Mouse (Mus musculus): ENCODE results near the gene Hus1b. TPM values are rescaled to one million over a fixed set of nuclear protein-coding genes. Genes with fewer than 3 reads are reported as not detected.

Gene Hus1b
- polyA plus RNA-seq, 1 experiment from 2014 or later, result not detected

DNA sequence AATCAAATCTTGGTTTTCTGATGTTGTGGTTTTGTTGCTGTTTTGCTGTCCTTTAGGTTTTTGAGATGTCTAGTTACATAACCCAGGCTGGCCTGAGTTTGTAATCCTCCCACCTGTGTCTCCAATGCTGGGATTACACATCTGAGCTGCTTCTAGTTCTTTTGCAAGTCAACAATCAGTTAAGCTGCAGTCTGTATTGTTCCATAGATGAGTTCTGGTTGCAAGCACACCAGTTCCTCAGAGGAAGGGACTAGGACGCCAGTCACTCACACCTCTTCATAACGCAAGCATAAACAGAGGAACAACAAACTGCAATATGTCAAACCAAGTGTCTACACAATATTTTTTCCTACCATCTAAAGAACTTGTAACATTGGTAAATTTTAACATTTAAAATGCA is 4.5 kb upstream of the Hus1b start:
- no peaks in the 10 kb centered on the region for H3K27me3 ChIP-seq
- DNase-seq (ENCODE audit: low read depth, low spot score) (no peak), ATAC-seq (no peak)
- no peak for TF ChIP-seq CTCF (IDR thresholded peaks at IDR 0.05)
- ChIA-PET CTCF (interaction anchor here (2.0 to 2.3 kb wide), 2 partner anchors 12 to 16 kb away, joined by 5 to 7 read pairs; no protein-coding TSS in a partner anchor), POLR2A (interaction anchor here (1.7 kb wide), 1 partner anchor 8 kb away, joined by 5 read pairs; no protein-coding TSS in a partner anchor)
- in situ Hi-C loops (cut with MboI; ENCODE audit: low pct_unique_long_range_greater_than_20kb), result no loop called here

DNA sequence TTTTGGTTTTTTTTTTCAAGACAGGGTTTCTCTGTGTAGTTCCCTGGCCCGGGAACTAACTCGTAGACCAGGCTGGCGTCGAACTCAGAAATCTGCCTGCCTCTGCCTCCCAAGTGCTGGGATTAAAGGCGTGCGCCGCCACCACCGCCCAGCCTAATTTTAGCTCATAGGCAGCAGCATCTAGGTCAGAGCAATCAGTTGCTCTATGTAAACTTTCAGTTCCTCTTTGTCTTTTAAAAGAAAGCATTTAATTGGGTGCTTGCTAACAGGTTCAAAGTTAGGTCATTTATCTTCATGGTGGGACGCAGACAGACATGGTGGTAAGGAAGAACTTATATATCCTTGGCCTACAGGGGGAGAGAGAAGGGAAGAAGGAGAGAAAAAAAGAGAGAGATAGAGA is 1.6 kb upstream of the Hus1b start:
- POLR2A ChIA-PET, result no interaction called here
- TF ChIP-seq CTCF (IDR thresholded peaks at IDR 0.05), result no peak
- no peaks in the 10 kb centered on the region for H3K27me3 ChIP-seq
- CTCF ChIA-PET, result interaction anchor here (1.2 to 1.4 kb wide), 2 partner anchors 11 to 17 kb away, joined by 3 read pairs; no protein-coding TSS in a partner anchor
- in situ Hi-C loops (cut with MboI; ENCODE audit: low pct_unique_long_range_greater_than_20kb), result no loop called here
- no peak for ATAC-seq
- DNase-seq (ENCODE audit: low read depth, low spot score), result no peak

DNA sequence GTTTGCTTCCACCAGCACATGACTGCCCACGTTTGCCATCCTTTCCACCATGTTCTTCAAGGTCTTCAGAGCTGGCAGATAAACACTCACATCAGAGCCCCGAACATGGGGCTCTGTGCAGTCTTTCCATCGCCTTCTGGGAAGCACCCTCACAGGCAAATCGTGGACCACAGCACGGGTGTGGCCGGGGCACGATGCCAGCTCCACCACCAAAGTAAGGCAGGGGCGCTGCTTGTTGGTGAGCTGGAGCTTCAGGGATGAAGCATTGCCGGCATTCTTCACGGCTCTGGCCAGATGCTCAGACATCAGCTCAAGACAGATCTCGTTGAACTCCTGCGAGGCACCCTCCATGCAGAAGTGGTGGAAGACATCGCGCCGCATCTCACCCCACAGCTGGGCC is 430 bp downstream of the Hus1b start:
- POLR2A ChIA-PET, result no interaction called here
- TF ChIP-seq CTCF (IDR thresholded peaks at IDR 0.05), result no peak
- no peak for ATAC-seq
- CTCF ChIA-PET, result no interaction called here
- no peak for DNase-seq (ENCODE audit: low read depth, low spot score)
- in situ Hi-C loops (cut with MboI; ENCODE audit: low pct_unique_long_range_greater_than_20kb), result no loop called here
- H3K27me3 ChIP-seq, result no peaks in the 10 kb centered on the region

DNA sequence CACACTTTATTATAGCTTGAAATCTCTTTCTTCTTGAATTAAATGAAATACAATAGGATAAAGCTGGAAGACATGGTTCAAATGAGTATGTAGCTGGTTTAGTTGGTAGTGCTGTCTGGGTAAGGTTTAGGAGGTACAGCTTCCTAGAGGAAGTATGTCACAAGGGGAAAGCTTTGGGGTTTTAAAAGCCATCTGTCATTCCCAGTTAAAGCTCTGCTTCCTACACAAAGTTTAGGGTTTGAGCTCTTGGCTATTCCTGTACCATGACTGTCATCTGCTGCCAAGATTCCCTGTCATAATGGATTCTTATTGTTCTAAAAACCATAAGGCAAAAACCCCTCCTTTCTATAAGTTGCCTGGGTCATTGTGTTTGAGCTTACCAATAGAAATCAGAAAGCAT is 1.8 kb downstream of the Hus1b start:
- DNase-seq (ENCODE audit: low read depth, low spot score), result no peak
- no peak for TF ChIP-seq CTCF (IDR thresholded peaks at IDR 0.05)
- no peaks in the 10 kb centered on the region for H3K27me3 ChIP-seq
- ATAC-seq, result no peak
- ChIA-PET CTCF (interaction anchor here (0.7 to 1.3 kb wide), 2 partner anchors 15 to 36 kb away, joined by 3 read pairs; no protein-coding TSS in a partner anchor), POLR2A (no interaction called here)
- in situ Hi-C loops (cut with MboI; ENCODE audit: low pct_unique_long_range_greater_than_20kb), result no loop called here

DNA sequence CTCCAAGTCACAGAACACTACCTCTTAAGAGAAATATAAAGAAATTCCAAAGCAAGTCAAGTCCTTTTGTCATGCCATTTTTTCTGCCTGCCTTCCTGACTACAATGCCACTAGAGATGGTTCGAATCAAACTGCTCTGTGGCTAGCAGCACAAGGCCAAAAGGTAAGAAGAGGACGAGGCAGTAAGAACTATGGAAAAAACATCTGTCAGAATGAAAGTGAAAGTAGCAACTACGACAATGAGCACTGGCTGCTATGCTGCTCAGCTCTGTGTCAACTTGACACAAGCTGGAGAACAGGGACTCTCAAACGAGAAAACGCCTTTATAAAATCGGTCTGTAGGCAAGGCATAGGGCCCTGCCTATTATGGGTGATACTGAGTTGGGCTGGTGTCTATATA is 14.6 kb downstream of the Hus1b start:
- ChIA-PET CTCF (interaction anchor here (1.2 kb wide), 1 partner anchor 29 kb away, joined by 4 read pairs; no protein-coding TSS in a partner anchor), POLR2A (no interaction called here)
- DNase-seq (ENCODE audit: low read depth, low spot score) (no peak), ATAC-seq (no peak)
- in situ Hi-C loops (cut with MboI; ENCODE audit: low pct_unique_long_range_greater_than_20kb), result no loop called here
- H3K27me3 ChIP-seq, result no peaks in the 10 kb centered on the region
- TF ChIP-seq CTCF (IDR thresholded peaks at IDR 0.05), result no peak

DNA sequence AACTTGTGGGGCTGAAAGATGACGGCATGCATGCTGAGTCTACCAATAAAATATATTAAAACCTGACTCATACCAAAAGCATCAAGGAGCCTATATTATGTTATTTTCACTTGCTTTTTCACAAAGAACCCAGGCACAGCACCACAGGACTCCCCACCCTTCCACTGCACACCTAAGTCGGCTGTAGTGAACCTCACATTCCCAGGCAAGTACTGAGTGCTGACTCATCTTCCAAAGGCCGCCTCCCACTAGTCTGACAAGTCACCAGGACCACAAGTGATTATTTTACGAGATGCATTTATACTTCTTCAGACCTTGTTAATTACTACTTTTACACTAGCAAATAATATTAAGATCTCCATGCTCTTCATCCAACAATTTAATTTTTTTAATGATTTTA is 15.9 kb downstream of the Hus1b start:
- H3K27me3 ChIP-seq, result no peaks in the 10 kb centered on the region
- ATAC-seq (no peak), DNase-seq (ENCODE audit: low read depth, low spot score) (no peak)
- POLR2A ChIA-PET, result no interaction called here
- in situ Hi-C loops (cut with MboI; ENCODE audit: low pct_unique_long_range_greater_than_20kb), result no loop called here
- TF ChIP-seq CTCF (IDR thresholded peaks at IDR 0.05), result no peak
- CTCF ChIA-PET, result no interaction called here

DNA sequence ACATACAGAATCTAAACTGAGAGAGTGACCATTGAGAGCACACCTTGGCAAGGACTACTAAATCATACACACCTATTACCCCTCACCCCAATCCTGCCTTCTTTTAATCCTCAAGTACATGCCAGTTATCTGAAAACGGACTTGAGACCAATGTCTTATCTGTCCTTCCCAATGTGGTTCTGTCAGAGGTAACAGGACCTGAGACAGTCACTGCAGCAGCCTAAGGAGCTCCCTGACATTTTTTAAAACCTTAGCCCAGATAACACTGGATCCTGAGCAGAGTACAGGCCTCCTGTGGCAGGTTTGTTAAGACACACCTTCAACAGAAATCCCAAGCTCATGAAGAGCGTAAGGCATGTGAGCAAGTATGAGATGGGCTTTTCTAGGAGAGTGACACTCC is 18.4 kb downstream of the Hus1b start:
- CTCF ChIA-PET, result interaction anchor here (0.9 to 2.2 kb wide), 2 partner anchors 13 to 24 kb away, joined by 3 to 6 read pairs; no protein-coding TSS in a partner anchor
- POLR2A ChIA-PET, result no interaction called here
- DNase-seq (ENCODE audit: low read depth, low spot score) (no peak), ATAC-seq (no peak)
- in situ Hi-C loops (cut with MboI; ENCODE audit: low pct_unique_long_range_greater_than_20kb), result no loop called here
- no peak for TF ChIP-seq CTCF (IDR thresholded peaks at IDR 0.05)
- no peaks in the 10 kb centered on the region for H3K27me3 ChIP-seq

DNA sequence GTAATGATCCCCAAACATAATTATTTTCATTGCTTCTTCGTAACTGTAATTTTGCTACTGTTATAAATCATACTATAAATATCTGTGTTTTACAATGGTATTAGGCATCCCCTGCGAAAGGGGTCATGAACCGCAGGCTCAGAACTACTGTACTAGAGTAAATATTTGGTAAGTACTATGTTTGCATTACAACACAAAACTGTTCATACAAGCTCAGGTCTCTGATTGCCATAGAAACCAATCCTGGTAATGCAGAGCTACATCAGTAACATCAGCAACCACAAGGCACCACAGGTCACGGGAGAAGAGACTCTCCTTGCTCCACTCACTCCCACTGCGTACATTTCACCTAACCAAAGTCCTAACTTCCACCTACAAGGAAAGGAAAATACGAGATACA is 23.3 kb downstream of the Hus1b start:
- in situ Hi-C loops (cut with MboI; ENCODE audit: low pct_unique_long_range_greater_than_20kb), result no loop called here
- ChIA-PET CTCF (no interaction called here), POLR2A (no interaction called here)
- no peak for TF ChIP-seq CTCF (IDR thresholded peaks at IDR 0.05)
- no peak for ATAC-seq
- no peak for DNase-seq (ENCODE audit: low read depth, low spot score)
- H3K27me3 ChIP-seq, result no peaks in the 10 kb centered on the region

DNA sequence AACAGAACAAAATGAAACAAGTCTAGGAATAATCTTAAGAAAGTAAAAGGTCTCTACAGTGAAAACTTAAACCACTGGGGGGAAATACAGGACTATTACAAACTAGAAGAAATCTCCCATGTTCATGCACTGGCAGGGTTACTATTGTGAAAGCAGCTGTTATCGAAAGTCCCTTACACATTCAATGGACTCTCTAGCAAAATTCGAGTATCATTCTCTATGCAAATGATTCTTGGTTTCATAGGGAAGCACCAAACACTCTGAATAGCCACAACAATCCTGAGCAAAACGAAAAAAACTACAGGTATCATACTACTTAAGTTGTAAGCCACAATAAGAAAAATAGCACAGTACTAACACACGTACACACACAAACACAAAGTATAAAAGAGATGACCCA is 25.6 kb downstream of the Hus1b start:
- CTCF ChIA-PET, result interaction anchor here (1.0 kb wide), 1 partner anchor 42 kb away, joined by 4 read pairs; no protein-coding TSS in a partner anchor
- H3K27me3 ChIP-seq, result no peaks in the 10 kb centered on the region
- ATAC-seq (no peak), DNase-seq (ENCODE audit: low read depth, low spot score) (no peak)
- in situ Hi-C loops (cut with MboI; ENCODE audit: low pct_unique_long_range_greater_than_20kb), result no loop called here
- no peak for TF ChIP-seq CTCF (IDR thresholded peaks at IDR 0.05)
- POLR2A ChIA-PET, result no interaction called here

DNA sequence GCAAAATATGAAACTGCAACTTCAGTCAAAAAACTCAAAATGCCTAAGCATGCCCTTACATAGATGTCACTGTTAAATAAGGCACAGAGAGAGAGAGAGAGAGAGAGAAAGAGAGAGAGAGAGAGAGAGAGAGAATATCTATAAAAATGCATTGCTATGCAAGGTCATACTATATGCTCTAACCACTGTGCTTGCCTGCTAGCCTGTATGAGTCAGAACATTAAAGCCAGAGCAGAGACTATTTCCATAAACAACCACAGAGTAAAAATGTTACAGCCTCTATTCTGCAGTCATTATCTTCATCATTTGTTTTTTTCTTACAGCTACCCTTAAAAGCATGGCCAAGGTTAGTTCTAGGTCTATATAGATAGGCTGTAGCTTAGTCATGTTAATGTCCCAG is 33.8 kb downstream of the Hus1b start:
- TF ChIP-seq CTCF (IDR thresholded peaks at IDR 0.05), result no peak
- CTCF ChIA-PET, result interaction anchor here (0.9 to 1.4 kb wide), 3 partner anchors 13 to 80 kb away, joined by 3 to 7 read pairs (median 4); no protein-coding TSS in a partner anchor
- in situ Hi-C loops (cut with MboI; ENCODE audit: low pct_unique_long_range_greater_than_20kb), result no loop called here
- no peaks in the 10 kb centered on the region for H3K27me3 ChIP-seq
- POLR2A ChIA-PET, result no interaction called here
- DNase-seq (ENCODE audit: low read depth, low spot score), result no peak
- ATAC-seq, result no peak

DNA sequence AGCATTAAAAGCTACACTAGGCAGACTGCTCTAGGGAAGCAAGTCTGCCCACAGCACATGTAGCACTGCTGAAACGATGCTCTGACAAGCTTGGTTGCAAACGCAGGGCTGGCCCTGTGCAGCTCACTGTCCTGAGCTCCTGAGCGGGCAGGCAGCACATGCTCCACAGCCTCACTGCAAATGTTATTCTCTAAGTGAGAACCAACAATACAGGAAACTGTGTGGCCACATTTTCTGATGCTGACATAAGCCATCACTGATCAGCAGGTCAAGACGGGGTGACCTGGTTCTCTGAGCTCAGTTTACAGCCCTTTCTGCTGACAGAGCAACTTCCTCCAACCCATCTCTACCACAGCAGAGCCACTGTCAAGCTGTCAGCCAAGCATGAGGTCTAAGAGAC is 34.5 kb downstream of the Hus1b start:
- DNase-seq (ENCODE audit: low read depth, low spot score) (no peak), ATAC-seq (no peak)
- no peaks in the 10 kb centered on the region for H3K27me3 ChIP-seq
- CTCF ChIA-PET, result interaction anchor here (0.9 to 1.4 kb wide), 4 partner anchors 12 to 80 kb away, joined by 3 to 7 read pairs (median 4); no protein-coding TSS in a partner anchor
- in situ Hi-C loops (cut with MboI; ENCODE audit: low pct_unique_long_range_greater_than_20kb), result no loop called here
- POLR2A ChIA-PET, result no interaction called here
- no peak for TF ChIP-seq CTCF (IDR thresholded peaks at IDR 0.05)

Data from Patski (cell line).